ENCODE assay signal across 8 mouse cellular contexts in genomic region chr8:77517301-77518200, GRCm38 (mm10). TPM values are rescaled to one million over a fixed set of nuclear protein-coding genes. Genes with fewer than 3 reads are reported as not detected.
DNase-seq lines count a peak whose midpoint lies in the region; ATAC-seq lines count a peak whose summit lies in the region.

TSS of gene Arhgap10 (minus strand) at chr8:77517953.

- peak; percentile 86 for DNase-seq in A20 (ENCODE audit: low read depth, low spot score)
- DNase-seq in adrenal gland, postnatal 36 days: peak; percentile 92
- DNase-seq in heart, adult 9 months (ENCODE audit: low spot score in 2 of 2): peak; percentile 84 to 87
- peak; percentile 71 for DNase-seq in liver, embryonic 13.5 days
- peak; percentile 34 to 47 for DNase-seq in natural killer cell, adult 2 months (ENCODE audit: low spot score in 2 of 2)

- peak within 1 kb of the TSS; percentile 88 for H3K27ac ChIP-seq in embryonic facial prominence, embryonic 13.5 days
- H3K27ac ChIP-seq in kidney, embryonic 14.5 days (ENCODE audit: low read depth, low read length): peak within 1 kb of the TSS; percentile 94
- H3K27ac ChIP-seq in liver, embryonic 13.5 days: peak within 1 kb of the TSS; percentile 81
- peak within 1 kb of the TSS; percentile 77 for H3K27ac ChIP-seq in stomach, embryonic 14.5 days (ENCODE audit: low read length)

- no peaks in the 10 kb centered on the region for H3K9me3 ChIP-seq in embryonic facial prominence, embryonic 13.5 days
- H3K9me3 ChIP-seq in kidney, embryonic 14.5 days (ENCODE audit: control insufficient read depth, low read length): no peaks in the 10 kb centered on the region
- no peaks in the 10 kb centered on the region for H3K9me3 ChIP-seq in liver, embryonic 13.5 days (replicated peaks)
- H3K9me3 ChIP-seq in stomach, embryonic 14.5 days (ENCODE audit: control insufficient read depth, low read depth, low read length): no peaks in the 10 kb centered on the region

- H3K4me3 ChIP-seq in embryonic facial prominence, embryonic 13.5 days: peak within 1 kb of the TSS; percentile 77
- H3K4me3 ChIP-seq in kidney, embryonic 14.5 days (ENCODE audit: low read length): peak within 1 kb of the TSS; percentile 56
- H3K4me3 ChIP-seq in liver, embryonic 13.5 days (replicated peaks): peak within 1 kb of the TSS; percentile 84
- H3K4me3 ChIP-seq in stomach, embryonic 14.5 days (ENCODE audit: low read depth, low read length): peak within 1 kb of the TSS; percentile 65

- H3K9ac ChIP-seq in embryonic facial prominence, embryonic 13.5 days: peak within 1 kb of the TSS; percentile 87
- H3K9ac ChIP-seq in kidney, embryonic 14.5 days (ENCODE audit: low read depth, low read length): peak within 1 kb of the TSS; percentile 90
- H3K9ac ChIP-seq in liver, embryonic 13.5 days: peak within 1 kb of the TSS; percentile 85
- H3K9ac ChIP-seq in stomach, embryonic 14.5 days (replicated peaks; ENCODE audit: low read depth, low read length): peak within 1 kb of the TSS; percentile 80

- peak within 1 kb of the TSS; percentile 87 for H3K4me2 ChIP-seq in embryonic facial prominence, embryonic 13.5 days
- peak within 1 kb of the TSS; percentile 52 for H3K4me2 ChIP-seq in kidney, embryonic 14.5 days (replicated peaks; ENCODE audit: low read depth, low read length)
- peak within 1 kb of the TSS; percentile 95 for H3K4me2 ChIP-seq in liver, embryonic 13.5 days
- H3K4me2 ChIP-seq in stomach, embryonic 14.5 days (replicated peaks; ENCODE audit: low read depth, low read length): peak within 1 kb of the TSS; percentile 76

- H3K4me1 ChIP-seq in embryonic facial prominence, embryonic 13.5 days: peaks cover 50% of the 10 kb centered on the region
- peaks cover 17% of the 10 kb centered on the region for H3K4me1 ChIP-seq in kidney, embryonic 14.5 days (ENCODE audit: control insufficient read depth, insufficient read depth, low read length)
- H3K4me1 ChIP-seq in liver, embryonic 13.5 days (replicated peaks): peaks cover 47% of the 10 kb centered on the region
- H3K4me1 ChIP-seq in stomach, embryonic 14.5 days (ENCODE audit: control insufficient read depth, insufficient read depth, low read length): peaks cover 24% of the 10 kb centered on the region; the same call in 1 of the 2 replicates

- ATAC-seq in embryonic facial prominence, embryonic 13.5 days (ENCODE audit: insufficient number of reproducible peaks, insufficient read depth, low FRiP score, low TSS enrichment, low read depth): peak; percentile 88
- ATAC-seq in kidney, embryonic 14.5 days (ENCODE audit: low FRiP score, low TSS enrichment): peak; percentile 93
- ATAC-seq in liver, embryonic 13.5 days (ENCODE audit: low read depth): peak; percentile 93
- ATAC-seq in stomach, embryonic 14.5 days (ENCODE audit: insufficient number of reproducible peaks, insufficient read depth, low FRiP score, low read depth): peak; percentile 94

- WGBS in embryonic facial prominence, embryonic 13.5 days: under 1% methylated on average over 86 of the region's 95 CpGs
- WGBS in kidney, embryonic 14.5 days: under 1% methylated on average over 77 of the region's 95 CpGs
- under 1% methylated on average over 75 of the region's 95 CpGs for WGBS in liver, embryonic 13.5 days (ENCODE audit: insufficient replicate concordance)
- under 1% methylated on average over 68 of the region's 95 CpGs for WGBS in stomach, embryonic 14.5 days

- no peaks in the 10 kb centered on the region for H3K27me3 ChIP-seq in embryonic facial prominence, embryonic 13.5 days
- no peaks in the 10 kb centered on the region for H3K27me3 ChIP-seq in kidney, embryonic 14.5 days (ENCODE audit: control insufficient read depth, insufficient read depth, low read length)
- no peaks in the 10 kb centered on the region for H3K27me3 ChIP-seq in liver, embryonic 13.5 days
- H3K27me3 ChIP-seq in stomach, embryonic 14.5 days (ENCODE audit: control insufficient read depth, insufficient read depth, low read length): no peaks in the 10 kb centered on the region

- H3K36me3 ChIP-seq in embryonic facial prominence, embryonic 13.5 days: no peaks in the 10 kb centered on the region
- H3K36me3 ChIP-seq in kidney, embryonic 14.5 days (ENCODE audit: control insufficient read depth, insufficient read depth, low read length): no peaks in the 10 kb centered on the region
- H3K36me3 ChIP-seq in liver, embryonic 13.5 days: 0 out of 2 replicates have a peak, but pooled peaks cover 3% of the 10 kb centered on the region
- no peaks in the 10 kb centered on the region for H3K36me3 ChIP-seq in stomach, embryonic 14.5 days (ENCODE audit: control insufficient read depth, insufficient read depth, low read length)

RNA-seq across cellular contexts. Expression of gene Arhgap10, which starts in this region (rescaled TPM):
- 10 to 100 TPM; 18.5 to 28.0 TPM for total RNA-seq in adrenal gland, postnatal 36 days (2021)
- 30.1 and 31.5 TPM in 2 replicates for polyA plus RNA-seq in embryonic facial prominence, embryonic 13.5 days (2015; fragmentation: Nextera tagmentation; extraction: Ambion mirVana)
- 21.8 and 29.4 TPM in 2 replicates for polyA plus RNA-seq in kidney, embryonic 14.5 days (2014; fragmentation: Nextera tagmentation; extraction: Ambion mirVana)
- 7.9 and 9.7 TPM in 2 replicates for polyA plus RNA-seq in liver, embryonic 13.5 days (2015; fragmentation: Nextera tagmentation; extraction: Ambion mirVana)
- polyA plus RNA-seq in stomach, embryonic 14.5 days (2014; fragmentation: Nextera tagmentation; extraction: Ambion mirVana): 34.6 and 38.2 TPM in 2 replicates

Comparison
In these comparisons a context has a peak if more than half of its experiments do, and no peak if none do; other contexts are left out.
1. Peak in every context shown above with its lines: DNase-seq, ATAC-seq, H3K4me3 ChIP-seq and H3K27ac ChIP-seq.
2. DNase-seq: peak in every context shown above with its lines; median percentile 92 in adrenal gland, postnatal 36 days; 86 in A20; 86 in heart, adult 9 months; 71 in liver, embryonic 13.5 days; 40 in natural killer cell, adult 2 months.